In the genomic region with DNA sequence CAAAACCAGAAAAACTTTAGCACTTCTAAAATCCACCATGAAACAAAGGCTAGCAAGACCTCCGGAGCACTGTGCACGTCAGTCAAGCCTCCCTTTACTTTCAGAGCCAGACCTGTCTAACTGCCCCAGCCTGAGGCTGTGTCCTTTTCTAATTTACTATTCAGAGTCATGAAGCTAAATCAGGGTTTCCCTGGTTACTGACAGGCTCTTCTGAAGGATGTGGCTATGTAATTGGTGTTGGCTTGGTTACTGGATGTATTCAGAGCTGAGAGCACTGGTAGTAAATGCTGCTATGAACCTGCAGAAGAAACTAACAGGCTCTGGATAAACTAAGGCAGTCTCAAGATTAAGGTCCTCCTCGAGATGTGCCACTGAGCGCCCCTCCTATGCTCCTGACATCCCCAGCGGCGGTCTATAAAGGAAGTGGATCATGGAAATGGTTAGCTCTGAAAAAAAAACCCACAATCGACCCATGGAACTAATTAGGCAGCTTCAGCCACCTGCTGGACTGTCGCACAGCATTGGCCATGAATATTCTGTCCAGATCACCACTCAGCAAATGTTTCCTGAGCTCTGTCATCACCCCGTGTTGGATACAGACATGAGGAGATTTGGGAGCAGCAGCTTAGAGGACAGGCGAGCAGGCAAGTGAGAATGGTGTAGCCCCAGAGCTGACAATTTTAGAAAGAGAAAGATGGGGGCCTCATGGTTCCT, we compare ENCODE assay signal across 10 mouse cellular contexts. TPM values are rescaled to one million over a fixed set of nuclear protein-coding genes. Genes with fewer than 3 reads are reported as not detected.
DNase-seq lines count a peak whose midpoint lies in the region; ATAC-seq and TF ChIP-seq lines count a peak whose summit lies in the region.
"Had no signal": no experiment of that assay in that cellular context is flagged by ENCODE, and none has a peak within 500 bp of the region (broad histone marks: within the 10 kb centered on the region; RNA-seq: fewer than 3 reads in every experiment).

No protein-coding gene starts in this region.

- H3K4me1 ChIP-seq in ES-E14 (ENCODE audit: control insufficient read depth in 2 of 2, insufficient read depth in 2 of 2, low read length in 2 of 2, poor library complexity in 1 of 2): peaks cover 6 to 16% of the 10 kb centered on the region in 2 experiments; a peak in 3 of 4 replicates
- H3K4me1 ChIP-seq in forebrain, embryonic 16.5 days (replicated peaks; ENCODE audit: control insufficient read depth, insufficient read depth, low read length): peaks cover 17% of the 10 kb centered on the region
- peaks cover 24% of the 10 kb centered on the region for H3K4me1 ChIP-seq in midbrain, embryonic 12.5 days
- peaks cover 25% of the 10 kb centered on the region for H3K4me1 ChIP-seq in limb, embryonic 10.5 days

- no peak overlapping the region for H3K4me3 ChIP-seq in ES-E14 (ENCODE audit: insufficient read depth in 1 of 2, low read depth in 1 of 2, low read length in 2 of 2, poor library complexity in 1 of 2, severe bottlenecking in 1 of 2)
- no peak overlapping the region for H3K4me3 ChIP-seq in forebrain, embryonic 16.5 days (replicated peaks; ENCODE audit: low read length)
- no peak overlapping the region for H3K4me3 ChIP-seq in midbrain, embryonic 12.5 days
- H3K4me3 ChIP-seq in limb, embryonic 10.5 days: no peak overlapping the region

- ATAC-seq in forebrain, embryonic 16.5 days: peak; percentile 68
- peak; percentile 76 for ATAC-seq in midbrain, embryonic 12.5 days (ENCODE audit: low FRiP score, low read depth)

- no peaks in the 10 kb centered on the region for H3K9me3 ChIP-seq in ES-E14 (ENCODE audit: control insufficient read depth, insufficient read depth, low read depth, low read length)
- H3K9me3 ChIP-seq in forebrain, embryonic 16.5 days (ENCODE audit: control insufficient read depth, low read length): no peaks in the 10 kb centered on the region
- no peaks in the 10 kb centered on the region for H3K9me3 ChIP-seq in midbrain, embryonic 12.5 days
- H3K9me3 ChIP-seq in limb, embryonic 10.5 days (replicated peaks): no peaks in the 10 kb centered on the region

- no peak for DNase-seq in ES-E14 (ENCODE audit: low read depth, low spot score)
- peak; percentile 24 for DNase-seq in brain, embryonic 18.5 days (ENCODE audit: low read depth, low spot score)
- no peak for DNase-seq in adrenal gland, postnatal 25 days
- no peak for DNase-seq in cerebellum, postnatal 25 days
- no peak for DNase-seq in limb, embryonic 10.5 days (ENCODE audit: low spot score)
- DNase-seq in gastrocnemius, postnatal 36 days: no peak
- DNase-seq: heart, postnatal 4 days had no signal

- no peaks in the 10 kb centered on the region for H3K27me3 ChIP-seq in forebrain, embryonic 16.5 days (replicated peaks; ENCODE audit: control insufficient read depth, insufficient read depth, low read length)
- peaks cover 6% of the 10 kb centered on the region; the same call in 1 of the 2 replicates for H3K27me3 ChIP-seq in midbrain, embryonic 12.5 days
- H3K27me3 ChIP-seq in limb, embryonic 10.5 days (ENCODE audit: low read depth, poor library complexity, severe bottlenecking): 0 out of 2 replicates have a peak, but pooled peaks cover 5% of the 10 kb centered on the region

- H3K36me3 ChIP-seq in ES-E14 (ENCODE audit: control insufficient read depth, insufficient read depth, low read length, poor library complexity, severe bottlenecking): no peaks in the 10 kb centered on the region
- H3K36me3 ChIP-seq in forebrain, embryonic 16.5 days (ENCODE audit: control insufficient read depth, insufficient read depth): no peaks in the 10 kb centered on the region
- no peaks in the 10 kb centered on the region for H3K36me3 ChIP-seq in midbrain, embryonic 12.5 days
- no peaks in the 10 kb centered on the region for H3K36me3 ChIP-seq in limb, embryonic 10.5 days

- 28% methylated on average over 10 of the region's 10 CpGs for WGBS in forebrain, embryonic 16.5 days
- WGBS in midbrain, embryonic 12.5 days: 28% methylated on average over 10 of the region's 10 CpGs
- 56% methylated on average over 10 of the region's 10 CpGs for WGBS in limb, embryonic 10.5 days

- H3K27ac ChIP-seq in ES-E14 (ENCODE audit: insufficient read depth, low read depth, low read length, poor library complexity, severe bottlenecking): peak overlapping the region; percentile 36; the same call in 1 of the 2 replicates
- no peak overlapping the region for H3K27ac ChIP-seq in forebrain, embryonic 16.5 days (ENCODE audit: low read length)
- peak overlapping the region; percentile 50 for H3K27ac ChIP-seq in midbrain, embryonic 12.5 days (replicated peaks)
- no peak overlapping the region for H3K27ac ChIP-seq in limb, embryonic 10.5 days

- H3K4me2 ChIP-seq in forebrain, embryonic 16.5 days (ENCODE audit: low read length): no peak overlapping the region
- peak overlapping the region; percentile 4; the same call in 1 of the 2 replicates for H3K4me2 ChIP-seq in midbrain, embryonic 12.5 days (replicated peaks)

- H3K9ac ChIP-seq in ES-E14 (ENCODE audit: insufficient read depth, low read depth, low read length, poor library complexity, severe bottlenecking): no peak overlapping the region; the same call in 1 of the 2 replicates
- H3K9ac ChIP-seq in forebrain, embryonic 16.5 days (replicated peaks; ENCODE audit: low read depth, low read length): no peak overlapping the region
- no peak overlapping the region for H3K9ac ChIP-seq in midbrain, embryonic 12.5 days (replicated peaks)
- H3K9ac ChIP-seq: lung, embryonic 14.5 days had no signal

- intact Hi-C loops in gastrocnemius, postnatal 36 days (cut with DNase I): no loop called here

- in situ Hi-C loops in ES-E14 (cut with MboI; ENCODE audit: low sequenced_read_pairs in 2 of 2, unreplicated experiment in 2 of 2): no loop called here

TF ChIP-seq in ES-E14, 5 proteins besides CTCF, POLR2A, EP300 and RAD21:
- no peak for TF ChIP-seq ZNF384 (IDR thresholded peaks at IDR 0.05; ENCODE audit: low read depth, low read length)
- TF ChIP-seq MAFK (IDR thresholded peaks at IDR 0.05; ENCODE audit: insufficient read depth, low read depth, low read length): no peak
- no peak for TF ChIP-seq HCFC1 (IDR thresholded peaks at IDR 0.05; ENCODE audit: borderline replicate concordance, insufficient read depth, low read length)
- TF ChIP-seq ZC3H11A (IDR thresholded peaks at IDR 0.05; ENCODE audit: borderline replicate concordance, low read depth, low read length): no peak
TF ChIP-seq in ES-E14: peak in this region for 0.

RNA-seq across cellular contexts. Expression of gene Nsmce3, which starts 31.7 kb away (rescaled TPM):
- 14.3 and 17.2 TPM in 2 replicates for total RNA-seq in ES-E14 (2012; rRNA removed)
- polyA plus RNA-seq in forebrain, embryonic 16.5 days (2015; fragmentation: Nextera tagmentation; extraction: Ambion mirVana): 9.5 and 9.9 TPM in 2 replicates
- polyA plus RNA-seq in midbrain, embryonic 12.5 days (2016; fragmentation: Nextera tagmentation; extraction: Ambion mirVana): 11.6 TPM in 2 replicates
- 7.1 and 8.7 TPM in 2 replicates for total RNA-seq in adrenal gland, postnatal 25 days (2021)
- polyA plus RNA-seq in limb, embryonic 10.5 days (2016; fragmentation: Nextera tagmentation; extraction: Ambion mirVana): 9.9 and 10.2 TPM in 2 replicates
- total RNA-seq in gastrocnemius, postnatal 36 days (2021): 1 to 10 TPM; 2.2 to 2.4 TPM

Comparison
In these comparisons a context has a peak if more than half of its experiments do, and no peak if none do; other contexts are left out.
1. H3K27ac ChIP-seq: peak in ES-E14 (single experiment) and midbrain, embryonic 12.5 days (single experiment); none in forebrain, embryonic 16.5 days (single experiment) and limb, embryonic 10.5 days (single experiment).